Mouse (Mus musculus) left cerebral cortex, postnatal 14 days (tissue): ENCODE data around the gene Crip2. TPM values are rescaled to one million over a fixed set of nuclear protein-coding genes. Genes with fewer than 3 reads are reported as not detected.

ENCODE experiments used
- DNase-seq, 2 experiments: peaks; one replicate each; pipeline ENCODE4 v3.0.0; 2021 to 2022; ENCODE audit warnings: low spot score in 2 of 2, mixed read lengths in 1 of 2
- intact Hi-C: fragments of 180-260 bp; cut with DNase I; formaldehyde crosslinking; loops from one replicate; pipeline ENCODE4 v1.15.1; 2025
- long read RNA-seq, 2 experiments: library from polyadenylated mRNA; stranded (forward); transcript quantifications; one replicate each; pipeline ENCODE4 v2.0.0; 2021
- total RNA-seq, 2 experiments: library from RNA; stranded (reverse); gene quantifications; 2 replicates each; pipeline ENCODE4 v1.2.3; 2021

Crip2 gene
- total RNA-seq, result 100 to 1,000 TPM; 199 to 200 TPM
- long read RNA-seq, experiment 1, transcript Crip2-201 (7 exons, 1,439 nt), result major isoform, 357 of 381 reads
- long read RNA-seq, experiment 1, partial matches to known transcripts, result 13 of 381 reads
- long read RNA-seq, experiment 1, other reads (novel, unspliced or antisense), result 4 of 381 reads
- long read RNA-seq, experiment 2, transcript Crip2-201 (7 exons, 1,439 nt), result major isoform, 246 of 267 reads
- long read RNA-seq, experiment 2, transcript Crip2-206 (7 exons, 864 nt), result minor isoform, 9 of 267 reads
- long read RNA-seq, experiment 2, partial matches to known transcripts, result 5 of 267 reads
- long read RNA-seq, experiment 2, other reads (novel, unspliced or antisense), result 7 of 267 reads

DNA sequence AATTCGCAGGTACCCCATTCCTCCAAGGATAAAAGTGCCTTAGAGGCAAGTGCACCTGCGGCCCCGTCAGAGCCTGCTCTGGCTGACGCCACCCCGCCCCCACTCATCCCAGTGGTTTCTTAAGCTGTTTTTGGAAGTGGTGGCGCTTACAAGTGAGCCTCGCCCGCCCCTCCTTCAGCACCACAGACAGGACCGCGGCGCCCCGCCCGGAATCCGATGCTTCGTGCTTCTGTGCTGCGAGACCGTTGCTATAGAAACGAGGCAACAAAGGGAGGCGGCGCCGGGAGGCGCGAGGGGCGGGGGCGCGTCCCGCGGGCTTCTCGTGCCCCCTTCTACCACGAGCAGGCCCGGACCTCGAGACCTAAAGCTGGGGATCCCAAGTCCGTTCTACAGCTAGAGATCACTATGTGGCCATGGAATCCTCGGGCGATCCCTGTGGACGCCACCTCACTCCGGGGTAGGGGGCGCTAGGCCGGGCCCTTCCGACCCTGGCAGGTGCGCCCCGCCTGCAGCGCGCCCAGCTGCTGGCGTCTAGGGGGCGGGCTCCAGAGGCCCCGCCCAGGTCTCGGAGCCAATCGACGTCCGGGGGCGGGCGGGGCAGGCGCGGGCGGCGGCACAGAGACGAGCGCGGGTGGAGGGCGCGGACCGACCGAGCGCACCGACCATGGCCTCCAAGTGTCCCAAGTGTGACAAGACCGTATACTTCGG, at the start of gene Crip2:
Gene Crip2 (plus strand): TSS at position 329 of the 708 bp plus-strand sequence.
- DNase-seq, result peak; percentile 94 to 98
- intact Hi-C loops, result no loop called here

DNA sequence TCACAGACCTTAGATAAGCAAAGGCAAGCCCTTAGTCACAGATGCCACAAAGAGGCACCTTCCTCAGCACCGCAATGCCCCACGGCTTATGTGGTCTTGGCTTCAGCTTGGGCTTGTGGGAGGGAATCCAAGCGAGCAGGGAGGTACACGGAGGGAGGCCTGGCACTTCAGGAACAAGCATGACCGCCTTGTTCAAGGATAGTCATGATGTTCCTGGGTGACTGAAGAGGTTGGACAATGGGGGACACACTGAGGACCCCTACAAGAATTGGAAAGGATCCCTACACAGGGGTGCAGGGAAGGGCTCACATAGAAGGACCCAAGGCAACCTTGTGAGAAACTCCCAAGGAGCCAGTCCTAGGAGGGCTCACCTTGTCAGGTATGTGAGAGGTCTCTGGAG, 43.0 kb upstream of the Crip2 start:
- intact Hi-C loops, result no loop called here
- DNase-seq, result no peak

GRCm38 (mm10) chr12:113097749-113098281, 42.2 kb upstream of the Crip2 start, which contains the start of gene Mta1:
TSS of gene Mta1 (plus strand) at chr12:113098278.
- intact Hi-C loops, result no loop called here
- DNase-seq, result peak in 1 of 2 experiments; percentile 52

DNA sequence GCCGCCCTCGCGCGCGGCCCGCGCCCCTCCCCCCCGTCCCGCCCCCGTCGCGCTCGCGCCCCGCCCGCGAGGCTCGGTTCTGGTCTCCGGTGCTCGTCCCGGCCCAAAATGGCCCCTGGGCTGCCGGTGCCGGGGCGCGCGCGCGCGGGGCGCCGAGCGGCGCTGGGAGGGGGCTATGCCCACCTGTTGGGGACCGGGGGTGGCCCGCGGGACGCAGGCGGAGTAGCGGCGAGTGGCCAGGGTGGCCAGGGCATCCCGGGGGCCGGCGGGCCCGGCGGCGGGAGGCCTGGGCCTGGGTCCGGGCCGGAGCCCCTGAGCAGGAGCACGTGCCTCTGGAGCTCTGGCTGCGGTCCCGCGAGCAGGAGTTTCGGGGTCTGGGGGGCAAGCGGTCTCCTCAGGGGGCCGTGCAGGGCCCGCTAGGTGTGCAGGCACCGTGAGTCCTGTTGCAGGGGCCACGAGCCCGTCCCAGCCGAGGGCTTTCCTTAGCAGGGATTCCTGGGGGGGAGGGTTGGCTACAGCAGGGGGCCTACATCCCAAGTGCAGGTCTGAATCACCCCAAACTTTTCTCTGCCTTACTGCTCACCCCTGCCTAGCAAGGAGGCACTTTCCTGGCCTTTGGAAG, 41.4 kb upstream of the Crip2 start:
- intact Hi-C loops, result no loop called here

GRCm38 (mm10) chr12:113099470-113100237, 40.4 kb upstream of the Crip2 start:
- DNase-seq, result no peak
- intact Hi-C loops, result loop anchor here (5.0 kb wide), 1 partner anchor 92 kb away; no protein-coding TSS in a partner anchor

More for the DNA sequence above, 41.4 kb upstream of the Crip2 start:
- no peak for DNase-seq

DNA sequence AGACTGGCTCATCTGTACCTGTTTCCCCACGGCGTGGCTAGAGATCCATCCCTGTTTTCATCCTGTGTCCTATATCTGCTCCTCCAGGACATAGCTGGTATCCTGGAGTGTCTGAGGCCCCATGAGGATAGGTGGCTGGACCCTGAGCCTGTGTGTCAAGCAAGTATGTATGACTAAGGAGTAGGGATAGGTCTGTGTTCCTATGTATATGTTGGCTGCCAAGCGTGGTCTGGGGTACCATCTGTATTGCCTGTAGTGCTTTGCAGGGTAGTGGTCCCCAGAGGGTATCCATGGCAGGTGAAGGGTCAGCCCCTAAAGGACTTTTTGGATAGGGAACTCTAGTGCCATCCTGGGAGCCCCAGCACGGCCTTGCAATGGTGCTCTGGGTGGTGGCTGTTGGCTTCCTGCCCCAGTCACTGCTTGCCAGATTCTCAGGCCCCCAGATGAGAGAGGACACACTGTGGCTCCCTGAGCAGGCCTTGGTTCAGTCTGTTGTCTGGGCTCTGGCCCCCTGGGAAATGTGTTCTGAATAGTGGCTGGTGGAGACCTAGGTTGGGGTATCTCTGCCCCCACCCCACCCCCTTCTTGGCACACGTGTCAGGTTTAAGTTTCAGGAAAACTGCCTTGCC, 39.5 kb upstream of the Crip2 start:
- DNase-seq, result no peak
- intact Hi-C loops, result loop anchor here (5.0 kb wide), 1 partner anchor 93 kb away; no protein-coding TSS in a partner anchor

DNA sequence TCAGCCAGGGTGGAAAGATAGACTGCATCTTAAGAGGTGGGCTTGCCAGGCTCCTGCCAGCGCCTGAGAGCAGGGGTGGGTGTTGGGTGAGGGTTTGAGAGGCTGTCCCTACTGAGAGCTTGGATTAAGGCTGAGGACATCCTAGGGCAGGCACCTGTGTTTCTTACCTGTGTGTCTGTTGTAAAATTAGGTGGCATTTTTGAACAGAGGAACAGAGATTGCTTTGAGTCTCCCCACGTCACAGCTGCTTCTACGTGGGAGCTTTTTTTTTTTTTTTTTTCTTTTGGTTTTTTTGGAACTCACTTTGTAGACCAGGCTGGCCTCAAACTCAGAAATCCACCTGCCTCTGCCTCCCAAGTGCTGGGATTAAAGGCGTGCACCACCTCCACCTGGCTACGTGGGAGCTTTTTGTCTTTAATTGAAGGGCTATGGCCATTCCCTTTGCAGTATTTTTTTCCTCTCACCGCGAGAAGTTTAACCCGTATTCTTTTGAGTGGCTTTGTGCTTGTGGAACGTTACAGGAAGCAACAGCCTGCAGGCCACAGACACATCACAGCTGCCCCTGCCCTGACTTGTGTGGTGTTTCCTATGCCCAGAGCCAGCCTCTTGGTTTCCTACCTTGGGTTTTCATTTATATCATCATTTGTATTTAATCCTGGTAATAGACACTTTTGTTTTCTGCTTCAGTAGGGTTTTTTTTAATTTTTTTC, 38.6 kb upstream of the Crip2 start:
- no peak for DNase-seq
- intact Hi-C loops, result loop anchor here (5.0 kb wide), 1 partner anchor 94 kb away; no protein-coding TSS in a partner anchor

GRCm38 (mm10) chr12:113102461-113102860, 37.6 kb upstream of the Crip2 start:
- peak; percentile 68 to 72 for DNase-seq
- intact Hi-C loops, result loop anchor here (5.0 kb wide), 1 partner anchor 95 kb away; no protein-coding TSS in a partner anchor

DNA sequence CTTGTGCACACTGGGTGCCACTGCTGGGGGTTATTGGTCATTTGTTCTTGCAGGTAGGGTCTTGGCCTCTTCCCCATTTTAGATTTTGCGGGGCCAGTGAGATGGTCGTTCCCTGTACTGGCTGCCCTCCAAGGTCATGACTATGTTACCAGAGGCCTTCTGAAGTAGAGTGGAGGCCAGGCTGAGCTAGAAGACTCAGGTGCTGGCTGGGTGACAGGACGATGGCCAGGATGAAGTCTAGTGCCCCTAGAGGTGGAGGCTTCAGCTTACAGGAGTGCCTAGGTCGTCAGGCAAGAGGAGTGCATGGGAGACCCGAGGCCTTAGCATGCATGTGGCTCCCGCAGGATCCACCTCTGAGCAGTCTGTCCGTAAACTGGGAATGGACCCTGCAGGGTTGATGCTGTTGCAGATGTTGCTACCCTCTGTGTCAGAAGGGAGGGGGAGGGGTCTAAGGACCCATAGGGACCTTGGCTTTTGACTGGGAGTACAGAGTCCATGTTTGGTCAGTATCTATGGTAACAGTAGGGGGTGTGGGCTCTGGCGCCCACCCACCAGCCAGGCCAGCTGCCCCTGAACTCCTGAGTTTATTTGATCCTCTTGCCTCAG, 36.1 kb upstream of the Crip2 start:
- intact Hi-C loops, result loop anchor here (5.0 kb wide), 1 partner anchor 97 kb away; no protein-coding TSS in a partner anchor
- no peak for DNase-seq

- intact Hi-C loops, result no loop called here
- DNase-seq, result no peak
Measured at GRCm38 (mm10) chr12:113106386-113106785, 33.6 kb upstream of the Crip2 start.

DNA sequence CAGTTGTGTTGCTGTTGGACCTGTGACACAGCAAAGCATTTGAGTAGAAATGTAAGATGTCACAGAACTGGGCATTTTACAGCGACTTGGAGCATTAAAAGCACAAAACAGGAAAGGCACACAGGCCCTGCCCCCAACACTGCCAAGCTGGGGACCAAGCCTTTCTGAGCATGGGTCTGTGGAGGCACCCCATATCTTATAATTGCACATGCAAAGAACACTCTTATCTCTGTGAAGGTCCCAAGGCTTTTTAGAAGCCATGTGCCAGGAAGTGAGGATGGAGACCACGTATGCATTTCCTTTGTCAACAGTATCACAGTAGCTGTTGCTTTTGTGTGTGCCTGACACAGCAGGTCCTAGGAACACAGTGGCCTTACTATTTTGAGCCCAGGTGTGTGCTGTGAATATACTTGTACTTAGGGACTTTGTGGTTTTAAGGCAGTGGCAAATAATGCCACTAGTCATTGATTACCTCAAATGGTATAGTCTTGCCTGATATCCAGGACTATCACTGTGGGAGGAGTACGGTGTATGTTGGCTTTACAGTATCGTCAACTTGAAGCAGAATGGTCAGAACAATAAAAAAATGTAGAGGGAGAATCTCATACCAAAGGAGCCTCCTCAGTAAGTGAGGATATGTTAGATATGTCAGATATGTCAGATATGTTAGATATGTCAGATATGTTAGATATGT, 32.5 kb upstream of the Crip2 start:
- no peak for DNase-seq
- intact Hi-C loops, result no loop called here

- intact Hi-C loops, result no loop called here
- DNase-seq, result no peak
Measured at GRCm38 (mm10) chr12:113108528-113109283, 31.3 kb upstream of the Crip2 start.

GRCm38 (mm10) chr12:113109801-113110200, 30.2 kb upstream of the Crip2 start:
- DNase-seq, result no peak
- intact Hi-C loops, result no loop called here

- intact Hi-C loops, result no loop called here
Measured at GRCm38 (mm10) chr12:113114141-113114540, 25.9 kb upstream of the Crip2 start.

GRCm38 (mm10) chr12:113114856-113115538, 25.0 kb upstream of the Crip2 start:
- intact Hi-C loops, result no loop called here
- no peak for DNase-seq

More at GRCm38 (mm10) chr12:113114141-113114540, 25.9 kb upstream of the Crip2 start:
- no peak for DNase-seq
